Mouse (Mus musculus) right cerebral cortex, adult 2 months (tissue): ENCODE measurements at regions not wholly inside any gene's neighbourhood (a gene's known extent, or its start where the extent isn't known, plus 50 kb on each side); places are given as distances from the start of the nearest gene placed in this dataset.

Source experiments
- DNase-seq, 2 experiments: peaks; one replicate each; pipeline ENCODE4 v3.0.0; 2021 to 2022; ENCODE audit warnings: low spot score in 2 of 2

DNA sequence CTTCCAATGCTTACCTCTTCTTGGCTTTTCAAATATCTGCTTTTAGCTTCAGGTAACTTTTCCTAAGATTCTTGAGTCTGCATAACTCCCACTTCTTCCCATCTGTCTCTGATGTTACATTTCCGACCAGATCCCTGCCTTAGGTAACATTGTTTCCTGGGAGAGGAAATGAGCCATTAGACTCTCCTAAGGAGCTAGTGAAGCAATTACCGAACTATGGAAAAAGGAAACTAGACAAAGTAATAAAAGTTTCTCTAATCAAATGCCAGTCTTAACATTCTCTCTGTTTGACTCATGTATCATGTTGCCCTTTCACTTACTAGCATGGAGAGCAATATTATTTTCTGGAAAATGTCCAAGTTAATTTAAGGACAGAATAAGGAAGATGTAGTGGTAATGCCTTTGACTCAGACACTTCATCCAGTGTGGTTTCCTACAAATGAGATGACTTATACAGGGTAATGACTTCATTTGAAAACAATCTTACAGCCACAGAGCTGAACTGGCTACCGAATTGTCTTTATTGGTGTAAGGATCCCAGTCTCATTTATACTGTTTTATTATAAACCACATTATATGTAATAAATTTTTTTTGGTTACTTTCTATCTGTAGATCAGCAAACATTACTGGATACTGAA, 263.8 kb upstream of the Fam84a start:
- no peak for DNase-seq

DNA sequence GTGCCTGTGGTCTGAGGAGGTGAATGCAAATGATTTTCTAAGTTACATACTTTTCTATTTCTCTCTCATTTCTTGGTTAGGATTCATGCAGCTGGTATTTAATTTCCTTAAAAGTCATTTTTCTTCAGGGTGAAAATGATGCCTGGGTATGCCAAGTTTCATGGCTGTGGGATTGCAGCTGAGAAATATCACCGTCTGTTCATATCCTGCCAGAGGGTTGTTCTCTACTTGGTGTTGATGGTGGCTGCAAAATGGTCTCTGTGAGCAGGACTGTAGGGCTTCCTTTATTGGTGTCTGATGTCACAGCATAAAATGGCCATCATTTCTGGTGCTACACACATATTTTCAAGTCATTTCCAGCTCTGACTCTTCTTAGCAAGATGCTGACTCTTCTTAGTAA, 259.2 kb upstream of the Fam84a start:
- peak; percentile 4 to 9 for DNase-seq

DNA sequence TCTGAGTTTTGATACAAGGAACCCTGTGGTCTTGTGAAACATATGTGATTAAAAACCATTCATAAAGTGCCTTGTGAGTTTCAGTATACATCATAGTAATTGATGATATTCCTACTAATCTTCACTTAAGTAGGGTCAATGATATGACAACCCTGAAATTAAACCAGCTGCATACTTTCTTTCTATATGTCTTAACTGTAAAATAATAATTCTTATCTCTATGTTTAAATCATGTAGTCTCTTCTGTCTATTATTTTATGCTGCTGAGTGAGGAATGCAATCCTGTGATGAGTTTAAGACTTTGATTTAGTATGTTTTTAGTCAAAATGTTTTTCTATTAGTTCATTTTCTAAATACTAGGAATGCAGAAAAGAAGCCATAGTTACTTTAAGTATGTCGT, 253.9 kb upstream of the Fam84a start:
- no peak for DNase-seq

DNA sequence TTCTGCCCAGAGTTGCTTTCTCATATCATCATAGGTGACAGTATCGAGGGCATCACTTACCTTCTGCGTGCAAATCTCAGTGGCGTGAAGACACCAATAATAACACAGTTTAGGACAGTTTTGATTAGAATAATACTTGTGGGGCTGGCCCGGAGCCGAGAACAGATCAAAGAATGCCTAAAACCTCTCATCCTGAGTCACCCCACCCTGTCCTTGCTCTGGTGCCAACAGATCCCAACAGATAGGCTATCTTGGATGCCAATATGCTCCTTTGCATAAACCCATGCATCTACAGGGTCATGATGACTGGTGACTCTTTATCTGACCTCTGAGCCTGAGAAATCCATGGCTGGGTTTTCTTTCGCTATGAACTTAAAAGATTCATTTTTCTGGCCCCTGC, 224.4 kb upstream of the Fam84a start:
- DNase-seq: no peak

DNA sequence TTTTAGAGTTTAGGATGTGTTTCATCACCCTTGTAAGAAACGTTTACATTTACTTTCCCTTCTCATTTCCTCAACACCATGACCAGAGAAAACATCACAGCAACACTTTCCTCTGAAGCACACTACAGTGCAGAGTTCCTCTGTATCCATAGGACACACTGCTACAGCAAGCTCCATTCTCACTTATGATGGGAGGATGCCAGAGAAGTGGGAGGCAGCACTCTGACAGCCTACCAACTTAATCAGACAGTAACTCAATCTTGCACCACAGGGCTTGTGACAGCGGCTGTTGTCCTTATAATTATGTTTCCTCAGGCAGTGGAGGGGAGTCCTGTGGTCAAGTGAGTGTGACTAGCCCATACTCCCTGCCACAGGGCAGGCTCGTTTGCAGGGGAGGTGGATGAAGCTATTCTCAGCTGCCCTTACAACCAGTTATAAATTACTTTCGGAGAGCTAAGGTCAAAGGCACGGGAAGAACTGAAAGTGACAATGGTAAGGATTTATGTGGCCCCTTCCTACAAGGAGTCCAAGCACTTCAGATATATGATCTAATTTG, 186.5 kb upstream of the Fam84a start:
- peak; percentile 18 to 21 for DNase-seq

DNA sequence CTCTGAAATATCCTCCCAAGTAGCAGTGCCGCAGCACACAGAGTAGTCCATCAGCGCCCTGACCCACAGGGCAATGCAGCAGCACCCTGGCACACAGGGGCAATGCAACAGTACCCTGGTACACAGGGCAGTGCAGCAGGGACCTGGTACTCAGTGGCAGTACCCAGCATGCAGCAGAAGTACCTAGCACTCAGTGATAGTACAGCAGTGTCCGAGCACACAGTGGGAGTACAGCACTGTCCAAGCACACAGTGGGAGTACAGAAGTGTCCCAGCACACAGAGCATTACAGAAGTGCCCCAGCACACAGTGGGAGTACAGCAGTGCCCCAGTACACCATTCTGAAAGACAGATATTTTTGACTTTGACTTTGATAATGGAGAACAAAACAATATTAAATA, 186.0 kb upstream of the Fam84a start:
- no peak for DNase-seq

DNA sequence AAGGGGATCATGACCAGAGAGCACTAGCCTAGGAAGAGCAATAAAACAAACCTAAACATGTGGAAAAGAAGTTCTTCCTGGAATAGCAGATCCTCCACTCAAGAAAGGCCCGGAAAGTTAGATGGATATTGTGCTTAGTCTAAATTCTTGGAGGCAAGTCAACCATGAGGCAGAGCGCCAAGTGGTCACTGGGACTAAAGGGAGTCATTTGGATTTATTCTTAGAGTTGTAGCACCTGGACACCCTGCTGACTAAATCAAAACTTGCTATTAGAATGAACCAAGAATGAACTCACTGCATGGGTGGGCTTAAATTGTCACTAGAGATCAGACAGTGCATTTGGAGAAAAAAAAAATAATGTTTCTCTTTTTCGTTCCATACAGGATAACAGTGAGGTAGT, 166.8 kb upstream of the Fam84a start:
- no peak for DNase-seq

DNA sequence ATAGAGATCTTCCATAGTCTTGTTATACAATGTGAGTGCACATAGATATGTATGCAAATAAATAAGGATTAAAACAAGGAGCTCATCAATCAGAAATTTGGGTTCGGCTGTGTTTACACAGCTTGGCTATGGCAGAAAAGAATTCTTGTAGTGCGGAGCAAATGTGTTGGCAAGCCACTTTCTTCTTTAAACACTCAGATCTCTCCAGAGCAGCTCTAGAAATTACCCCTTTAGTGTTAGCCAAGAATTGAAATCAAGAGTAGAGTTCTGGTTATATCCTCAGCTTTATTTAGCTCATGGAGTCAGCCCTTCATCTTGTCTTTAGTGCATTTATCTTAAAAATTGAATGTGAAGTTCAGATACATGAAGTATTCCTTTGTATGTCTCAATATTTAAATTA, 164.5 kb upstream of the Fam84a start:
- no peak for DNase-seq

DNA sequence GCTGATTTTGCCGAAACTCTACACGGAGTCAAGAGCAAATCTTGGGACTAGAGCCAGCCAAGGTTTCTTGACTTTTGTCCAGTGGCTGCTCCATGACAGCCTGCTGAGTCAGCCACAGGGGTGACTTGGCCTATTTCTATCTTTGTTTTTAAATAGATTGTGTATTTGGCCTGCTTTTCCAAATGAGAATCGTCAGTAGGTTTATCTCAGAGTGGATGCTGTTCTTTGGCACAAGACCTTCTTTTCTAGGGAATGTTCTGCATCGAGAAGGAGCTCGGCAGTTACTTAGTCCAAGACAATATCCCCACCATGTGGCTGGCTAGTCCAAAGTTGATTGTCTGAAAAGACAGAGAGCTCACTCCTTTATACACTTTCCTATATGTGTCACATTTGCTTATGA, 163.9 kb upstream of the Fam84a start:
- DNase-seq: peak; percentile 39 to 45

DNA sequence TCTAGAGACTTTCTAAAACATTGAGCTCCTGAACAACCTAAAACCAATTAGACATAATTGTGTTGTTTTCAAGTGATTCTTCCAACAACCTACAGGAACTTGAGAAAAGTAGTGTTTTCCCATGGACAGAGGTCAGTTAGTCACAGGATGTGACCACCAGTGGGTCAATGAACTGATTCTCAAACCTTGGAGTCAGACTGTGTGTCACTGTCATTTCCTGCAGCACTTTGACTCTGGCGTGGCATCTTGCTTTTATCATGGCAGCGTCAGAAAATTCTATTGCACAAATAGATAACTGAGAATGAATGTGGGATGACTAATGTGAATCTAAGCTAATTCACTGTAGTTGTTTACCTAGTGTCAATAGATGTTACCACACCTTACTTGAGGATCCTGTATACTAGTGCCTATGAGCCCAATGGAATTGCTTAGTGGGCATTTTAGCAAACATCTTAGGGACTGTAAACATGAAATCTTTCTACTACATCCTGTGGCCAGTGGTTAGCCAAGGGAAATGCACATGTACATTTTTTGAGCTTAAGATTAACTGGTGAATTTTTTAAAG, 150.6 kb upstream of the Fam84a start:
- DNase-seq: no peak

DNA sequence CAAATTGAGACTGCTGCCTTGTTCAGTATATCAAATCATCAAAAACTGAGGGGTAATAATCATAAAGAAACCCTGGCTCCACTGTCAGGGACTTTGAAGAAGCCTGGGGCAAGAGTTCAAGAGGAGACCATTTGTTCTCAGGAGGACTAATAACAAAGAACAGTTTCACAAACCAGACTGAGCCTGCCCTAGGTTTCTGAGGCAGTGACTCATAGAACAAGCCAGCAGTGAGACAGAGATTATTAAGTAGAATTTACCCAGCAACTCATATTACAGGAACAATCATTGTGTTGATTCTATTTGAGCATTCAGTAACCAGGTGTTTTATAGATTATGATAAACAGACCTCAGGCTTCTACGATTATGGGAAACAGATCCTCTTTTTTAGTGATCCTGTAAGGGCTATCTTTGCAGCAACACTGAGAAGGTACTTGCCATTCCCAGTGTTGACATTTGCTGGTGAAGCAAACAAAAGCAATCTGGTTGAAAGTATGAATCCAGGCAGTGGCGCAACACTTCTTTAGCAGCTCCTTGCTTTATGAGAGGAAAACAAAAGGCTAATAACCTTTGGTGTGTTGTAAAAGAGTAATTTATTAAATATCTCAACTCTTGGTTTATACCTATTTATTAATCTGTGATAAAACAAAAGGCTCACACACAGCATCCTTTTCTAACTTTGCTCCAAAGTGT, 150.0 kb upstream of the Fam84a start:
- no peak for DNase-seq

DNA sequence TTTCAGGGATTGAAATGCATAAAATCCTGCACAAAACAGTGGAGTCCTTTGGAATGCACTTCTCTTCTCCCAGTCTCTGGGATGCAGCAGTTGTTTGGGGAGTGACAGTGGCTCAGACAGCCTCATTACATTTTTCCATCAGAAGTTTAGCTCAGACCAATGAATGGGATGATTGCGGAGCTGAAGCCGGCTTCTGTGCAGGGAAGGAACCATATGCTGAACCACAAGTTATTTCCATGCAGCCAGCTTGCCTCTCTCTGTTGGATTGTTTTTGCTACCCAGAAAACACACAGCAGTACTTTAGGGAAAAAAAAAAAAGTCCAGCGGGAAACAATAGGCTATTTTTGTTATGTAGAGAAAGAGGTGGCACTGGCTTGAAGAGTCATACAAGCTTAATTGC, 140.2 kb upstream of the Fam84a start:
- no peak for DNase-seq

DNA sequence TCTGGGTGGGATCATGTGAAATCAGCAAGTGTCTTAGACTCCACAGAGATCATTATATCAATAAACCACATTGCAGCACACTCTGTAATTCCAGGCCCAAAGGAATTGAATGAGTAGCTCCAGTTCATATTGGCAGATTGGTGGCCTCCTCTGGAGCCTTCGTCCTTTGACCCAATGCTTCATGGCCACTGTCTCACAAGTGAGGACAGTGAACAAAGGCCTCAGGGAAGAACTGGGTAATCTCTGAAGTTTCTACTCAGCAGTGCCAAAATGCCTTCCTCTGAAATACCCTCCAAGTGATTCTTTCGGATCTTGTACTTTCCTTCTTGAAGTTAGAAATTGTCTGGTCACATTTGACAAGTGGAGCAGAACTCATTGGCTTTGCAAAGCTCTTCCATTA, 135.8 kb upstream of the Fam84a start:
- no peak for DNase-seq

DNA sequence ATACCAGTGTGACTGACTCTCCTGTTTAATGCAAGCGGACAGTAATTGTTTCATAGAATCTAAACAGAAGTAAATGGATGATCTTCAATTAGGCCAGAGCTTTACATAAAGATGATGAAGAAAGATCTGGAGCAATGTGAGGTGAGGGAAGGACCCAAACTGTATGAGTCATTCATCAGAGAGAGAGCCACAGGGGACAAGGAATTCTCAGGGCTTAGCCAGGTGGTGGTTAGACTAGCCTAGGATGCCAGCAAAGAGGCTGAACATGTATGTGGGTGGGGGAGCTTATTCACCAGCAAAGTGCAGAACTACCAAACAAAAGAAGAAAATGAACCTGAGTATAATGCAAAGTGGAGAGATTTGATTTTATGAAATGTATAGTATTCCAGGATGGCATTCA, 134.8 kb upstream of the Fam84a start:
- no peak for DNase-seq

DNA sequence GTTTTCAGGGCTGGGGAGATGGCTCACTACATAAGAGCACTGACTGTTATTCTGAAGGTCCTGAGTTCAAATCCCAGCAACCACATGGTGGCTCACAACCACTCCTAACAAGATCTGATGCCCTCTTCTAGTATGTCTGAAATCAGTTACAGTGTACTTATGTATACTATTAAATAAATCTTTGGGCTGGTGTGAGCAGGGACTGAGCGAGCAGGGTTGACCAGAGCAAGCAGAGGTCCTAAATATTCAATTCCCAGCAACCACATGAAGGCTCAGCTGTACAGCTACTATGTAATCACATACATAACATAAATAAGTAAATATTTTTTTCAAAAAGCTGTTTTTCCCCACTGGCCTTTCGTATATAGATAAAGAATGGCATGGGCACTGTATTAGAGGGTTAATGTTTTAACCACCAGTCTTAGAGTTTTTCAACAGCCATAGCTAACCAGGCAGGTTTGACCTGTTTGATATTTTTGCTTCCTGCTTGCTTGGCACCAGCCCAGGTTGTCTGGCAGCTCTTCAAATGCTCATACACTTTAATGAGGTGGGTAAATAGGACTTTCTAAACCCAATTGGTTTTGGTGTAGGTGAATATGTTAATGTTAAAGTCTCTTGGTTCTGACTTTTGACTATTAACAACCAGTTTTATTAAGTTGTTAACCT, 134.1 kb upstream of the Fam84a start:
- DNase-seq: no peak

DNA sequence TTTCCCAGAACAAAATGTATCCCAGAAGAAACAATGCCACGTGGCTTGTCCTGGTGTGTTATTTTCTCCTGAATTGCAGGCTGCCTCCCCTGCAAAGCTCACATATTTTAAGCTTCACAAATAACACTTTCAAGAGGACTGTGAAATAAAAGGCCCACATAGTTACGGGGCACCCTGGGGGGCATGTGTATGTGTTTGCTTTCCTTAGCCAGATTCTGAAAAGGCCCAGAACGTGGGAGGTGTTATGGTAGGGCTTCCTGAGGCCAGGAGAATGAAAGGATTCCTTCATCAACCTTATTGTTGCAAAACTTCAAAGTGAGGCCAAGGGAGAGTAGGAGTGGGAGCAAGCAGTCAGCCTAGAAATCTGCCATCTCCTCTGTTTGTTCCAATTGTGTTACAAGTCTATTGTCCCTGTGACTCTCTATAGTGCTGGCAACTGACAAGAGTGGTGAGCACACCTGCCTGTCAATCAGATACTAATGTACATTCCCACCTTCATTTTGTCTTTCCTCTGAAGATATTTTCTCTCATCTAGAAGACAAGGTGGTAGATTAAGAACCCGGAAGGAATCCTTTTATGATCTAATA, 131.3 kb upstream of the Fam84a start:
- peak in 1 of 2 experiments; percentile 31 for DNase-seq

DNA sequence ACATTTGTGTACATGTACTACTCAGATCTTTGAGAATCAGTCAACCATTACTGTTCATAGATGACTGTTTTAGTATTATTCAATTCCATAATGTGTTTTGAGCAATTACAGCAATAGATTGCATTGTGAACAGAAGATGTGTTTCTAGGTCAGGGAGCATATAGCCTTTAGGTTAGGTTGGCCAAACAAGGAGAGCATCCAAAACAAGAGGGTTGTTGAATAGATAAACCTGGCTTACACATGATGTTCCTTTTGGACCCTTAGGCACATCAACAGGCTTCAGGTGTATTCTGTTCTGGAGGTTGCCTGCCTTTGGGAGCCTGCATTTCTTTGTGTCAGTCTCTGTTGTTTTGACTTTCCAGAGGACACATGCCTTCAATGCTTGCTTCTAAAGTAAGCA, 123.4 kb upstream of the Fam84a start:
- DNase-seq: no peak

DNA sequence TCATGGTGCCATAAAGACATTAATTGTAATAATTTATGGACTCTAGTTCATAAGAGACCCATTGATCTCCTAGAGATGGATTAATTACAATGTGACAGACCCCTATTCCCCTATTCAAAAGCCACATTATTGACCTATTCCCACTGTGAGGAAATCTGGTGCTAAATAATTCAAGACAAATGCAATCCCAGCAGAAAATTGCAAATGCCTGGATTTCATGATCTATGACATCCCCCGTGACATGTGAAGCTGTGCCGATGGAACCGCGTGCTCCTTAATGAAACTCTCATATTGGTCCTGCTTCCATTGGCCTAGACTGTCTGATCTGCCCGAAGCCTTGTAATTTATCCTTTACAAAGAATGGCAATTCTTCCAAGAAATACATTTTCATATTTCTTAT, 122.9 kb upstream of the Fam84a start:
- no peak for DNase-seq

DNA sequence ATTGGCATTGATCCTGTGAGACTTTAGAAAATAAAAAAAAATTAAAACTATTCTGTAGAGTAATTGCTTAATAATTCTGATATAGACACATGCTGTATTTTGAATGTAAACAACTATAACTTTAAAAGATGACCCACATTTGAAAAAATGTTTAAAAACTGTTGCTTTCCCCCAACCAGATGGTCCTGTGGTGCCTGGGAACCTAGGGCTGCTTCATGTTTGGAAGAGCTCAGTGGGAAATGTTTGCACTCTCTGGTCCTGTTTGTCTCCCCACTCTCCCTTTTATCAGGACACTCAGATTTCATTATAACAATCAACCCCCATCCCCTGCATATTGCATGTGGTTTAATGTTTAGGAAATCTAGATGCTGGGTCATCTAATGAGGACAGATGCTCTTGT, 119.4 kb upstream of the Fam84a start:
- no peak for DNase-seq

DNA sequence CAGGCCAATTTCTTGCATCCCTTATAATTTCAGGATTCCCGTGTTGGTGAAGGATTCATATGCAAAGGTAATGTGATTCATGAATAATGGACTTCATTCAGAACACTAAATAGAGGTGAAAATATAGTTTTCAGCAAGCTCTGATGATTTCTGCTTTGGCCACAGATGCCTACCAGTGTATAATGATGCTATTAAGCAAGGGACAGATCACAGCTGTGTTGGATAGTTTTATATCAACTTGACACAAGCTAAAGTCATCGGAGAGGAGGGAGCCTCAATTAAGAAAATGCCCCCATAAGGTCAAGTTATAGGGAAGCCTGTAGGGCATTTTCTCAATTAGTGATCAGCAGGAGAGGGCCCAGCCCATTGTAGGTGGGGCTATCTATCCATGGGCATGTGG, 109.2 kb upstream of the Fam84a start:
- DNase-seq: no peak

DNA sequence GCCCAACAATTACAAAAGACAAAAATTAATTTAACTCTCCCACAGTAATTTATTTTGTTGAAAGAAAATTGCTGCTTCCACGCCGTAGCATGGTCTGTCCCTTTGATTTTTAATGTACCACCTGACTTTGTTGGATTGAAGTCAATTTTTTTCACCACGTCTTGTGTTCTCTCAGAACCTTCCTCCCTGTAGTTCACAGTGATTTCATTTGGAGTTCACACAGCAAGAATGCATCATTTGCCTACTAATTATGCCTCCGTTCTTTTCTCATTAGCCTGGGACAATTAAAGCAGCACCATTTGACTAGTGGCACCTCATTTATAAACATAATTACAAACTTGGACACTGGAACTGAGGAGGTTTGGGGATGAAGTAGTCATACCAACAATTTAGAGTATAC, 108.4 kb upstream of the Fam84a start:
- no peak for DNase-seq

DNA sequence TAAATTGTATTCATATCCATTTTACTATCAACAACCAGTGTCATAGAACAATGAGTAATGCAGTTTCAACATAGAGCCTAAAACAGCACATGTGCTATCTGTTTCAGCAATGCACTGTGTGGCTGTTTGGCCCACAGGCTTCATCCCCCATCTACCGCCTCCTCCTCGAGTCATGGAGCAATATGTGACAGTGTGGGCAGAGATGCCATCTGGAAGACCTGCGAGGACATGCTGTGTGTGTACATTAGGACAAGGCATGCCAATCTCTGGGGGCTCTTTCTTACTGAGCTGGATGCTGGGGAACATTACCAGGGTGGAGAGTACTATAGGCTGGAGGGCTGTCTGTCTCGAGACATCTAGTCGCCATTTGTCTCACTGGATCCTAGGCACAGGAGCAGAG, 101.5 kb upstream of the Fam84a start:
- DNase-seq: peak; percentile 28 to 43
